Mouse (Mus musculus): ENCODE measurements at regions not wholly inside any gene's neighbourhood (a gene's known extent, or its start where the extent isn't known, plus 50 kb on each side); places are given as distances from the start of the nearest gene placed in this dataset.

GRCm38 (mm10) chr16:95122048-95122447, 124.5 kb upstream of the Kcnj6 start:
- Histone ChIP-seq H3K27ac (ENCODE audit: insufficient read depth, low read length) (no peak overlapping the region), H3K27me3 (ENCODE audit: control insufficient read depth, insufficient read depth, low read length) (no peaks in the 10 kb centered on the region), H3K4me3 (replicated peaks; ENCODE audit: insufficient read depth, low read depth, low read length) (no peak overlapping the region), H3K4me1 (ENCODE audit: control insufficient read depth, insufficient read depth, low read length) (no peaks in the 10 kb centered on the region)
- no peak for DNase-seq
- no peak for TF ChIP-seq CTCF (IDR thresholded peaks at IDR 0.05; ENCODE audit: borderline replicate concordance, insufficient read depth, low read depth, low read length)
- no peak for TF ChIP-seq POLR2A (IDR thresholded peaks at IDR 0.05; ENCODE audit: borderline replicate concordance, insufficient read depth, low read length)
- WGBS, result 79% methylated on average over 7 of the region's 7 CpGs

- no peak for DNase-seq
- Histone ChIP-seq H3K27me3 (ENCODE audit: control insufficient read depth, insufficient read depth, low read length) (no peaks in the 10 kb centered on the region), H3K4me3 (replicated peaks; ENCODE audit: insufficient read depth, low read depth, low read length) (no peak overlapping the region), H3K27ac (ENCODE audit: insufficient read depth, low read length) (no peak overlapping the region), H3K4me1 (ENCODE audit: control insufficient read depth, insufficient read depth, low read length) (no peaks in the 10 kb centered on the region)
- TF ChIP-seq POLR2A (IDR thresholded peaks at IDR 0.05; ENCODE audit: borderline replicate concordance, insufficient read depth, low read length), result no peak
- TF ChIP-seq CTCF (IDR thresholded peaks at IDR 0.05; ENCODE audit: borderline replicate concordance, insufficient read depth, low read depth, low read length), result no peak
- 74% methylated on average over 8 of the region's 8 CpGs for WGBS
Measured at GRCm38 (mm10) chr16:95127616-95128015, 129.7 kb upstream of the Kcnj15 start.

GRCm38 (mm10) chr16:95131815-95132214, 125.5 kb upstream of the Kcnj15 start:
- whole genome bisulfite sequencing, result 85% methylated on average over 5 of the region's 5 CpGs
- TF ChIP-seq POLR2A (IDR thresholded peaks at IDR 0.05; ENCODE audit: borderline replicate concordance, insufficient read depth, low read length) (no peak), CTCF (IDR thresholded peaks at IDR 0.05; ENCODE audit: borderline replicate concordance, insufficient read depth, low read depth, low read length) (no peak)
- Histone ChIP-seq H3K27me3 (ENCODE audit: control insufficient read depth, insufficient read depth, low read length) (no peaks in the 10 kb centered on the region), H3K4me3 (replicated peaks; ENCODE audit: insufficient read depth, low read depth, low read length) (no peak overlapping the region), H3K4me1 (ENCODE audit: control insufficient read depth, insufficient read depth, low read length) (no peaks in the 10 kb centered on the region), H3K27ac (ENCODE audit: insufficient read depth, low read length) (no peak overlapping the region; the same call in 1 of the 2 replicates)
- no peak for DNase-seq

- Histone ChIP-seq H3K4me3 (replicated peaks; ENCODE audit: insufficient read depth, low read depth, low read length) (no peak overlapping the region), H3K27ac (ENCODE audit: insufficient read depth, low read length) (no peak overlapping the region), H3K4me1 (ENCODE audit: control insufficient read depth, insufficient read depth, low read length) (no peaks in the 10 kb centered on the region), H3K27me3 (ENCODE audit: control insufficient read depth, insufficient read depth, low read length) (no peaks in the 10 kb centered on the region)
- TF ChIP-seq POLR2A (IDR thresholded peaks at IDR 0.05; ENCODE audit: borderline replicate concordance, insufficient read depth, low read length) (no peak), CTCF (IDR thresholded peaks at IDR 0.05; ENCODE audit: borderline replicate concordance, insufficient read depth, low read depth, low read length) (no peak)
- DNase-seq, result no peak
- WGBS, result 84% methylated on average over 3 of the region's 3 CpGs
Measured at GRCm38 (mm10) chr16:95138809-95139208, 118.5 kb upstream of the Kcnj15 start.

GRCm38 (mm10) chr16:95141510-95142394, 115.6 kb upstream of the Kcnj15 start:
- 77% methylated on average over 8 of the region's 8 CpGs for whole genome bisulfite sequencing
- Histone ChIP-seq H3K27me3 (ENCODE audit: control insufficient read depth, insufficient read depth, low read length) (no peaks in the 10 kb centered on the region), H3K4me3 (replicated peaks; ENCODE audit: insufficient read depth, low read depth, low read length) (no peak overlapping the region), H3K4me1 (ENCODE audit: control insufficient read depth, insufficient read depth, low read length) (no peaks in the 10 kb centered on the region), H3K27ac (ENCODE audit: insufficient read depth, low read length) (no peak overlapping the region)
- no peak for DNase-seq
- TF ChIP-seq CTCF (IDR thresholded peaks at IDR 0.05; ENCODE audit: borderline replicate concordance, insufficient read depth, low read depth, low read length), result no peak

- no peaks in the 10 kb centered on the region for H3K27me3 ChIP-seq (ENCODE audit: control insufficient read depth, insufficient read depth, low read length)
- DNase-seq, result no peak
- H3K4me1 ChIP-seq (ENCODE audit: control insufficient read depth, insufficient read depth, low read length), result no peaks in the 10 kb centered on the region
- no peak overlapping the region for H3K4me3 ChIP-seq (replicated peaks; ENCODE audit: insufficient read depth, low read depth, low read length)
- 74% methylated on average over 8 of the region's 8 CpGs for WGBS
- H3K27ac ChIP-seq (ENCODE audit: insufficient read depth, low read length), result no peak overlapping the region
- TF ChIP-seq POLR2A (IDR thresholded peaks at IDR 0.05; ENCODE audit: borderline replicate concordance, insufficient read depth, low read length), result no peak
- TF ChIP-seq CTCF (IDR thresholded peaks at IDR 0.05; ENCODE audit: borderline replicate concordance, insufficient read depth, low read depth, low read length), result no peak
Measured at GRCm38 (mm10) chr16:95150499-95150898, 106.9 kb upstream of the Kcnj15 start.

- Histone ChIP-seq H3K27ac (ENCODE audit: insufficient read depth, low read length) (no peak overlapping the region), H3K27me3 (ENCODE audit: control insufficient read depth, insufficient read depth, low read length) (no peaks in the 10 kb centered on the region), H3K4me3 (replicated peaks; ENCODE audit: insufficient read depth, low read depth, low read length) (no peak overlapping the region), H3K4me1 (ENCODE audit: control insufficient read depth, insufficient read depth, low read length) (no peaks in the 10 kb centered on the region)
- TF ChIP-seq CTCF (IDR thresholded peaks at IDR 0.05; ENCODE audit: borderline replicate concordance, insufficient read depth, low read depth, low read length), result no peak
- TF ChIP-seq POLR2A (IDR thresholded peaks at IDR 0.05; ENCODE audit: borderline replicate concordance, insufficient read depth, low read length), result no peak
- no peak for DNase-seq
- WGBS, result 84% methylated on average over 3 of the region's 3 CpGs
Measured at GRCm38 (mm10) chr16:95151499-95151898, 105.9 kb upstream of the Kcnj15 start.

- no peaks in the 10 kb centered on the region for H3K27me3 ChIP-seq (ENCODE audit: control insufficient read depth, insufficient read depth, low read length)
- DNase-seq, result no peak
- no peak overlapping the region for H3K4me3 ChIP-seq (replicated peaks; ENCODE audit: insufficient read depth, low read depth, low read length)
- TF ChIP-seq POLR2A (IDR thresholded peaks at IDR 0.05; ENCODE audit: borderline replicate concordance, insufficient read depth, low read length) (no peak), CTCF (IDR thresholded peaks at IDR 0.05; ENCODE audit: borderline replicate concordance, insufficient read depth, low read depth, low read length) (no peak)
- WGBS, result 95% methylated on average over 6 of the region's 6 CpGs
- no peak overlapping the region for H3K27ac ChIP-seq (ENCODE audit: insufficient read depth, low read length)
- H3K4me1 ChIP-seq (ENCODE audit: control insufficient read depth, insufficient read depth, low read length), result no peaks in the 10 kb centered on the region
Measured at GRCm38 (mm10) chr16:95151914-95152313, 105.4 kb upstream of the Kcnj15 start.

Data from cerebellum, adult 2 months (tissue).